In the genomic region with DNA sequence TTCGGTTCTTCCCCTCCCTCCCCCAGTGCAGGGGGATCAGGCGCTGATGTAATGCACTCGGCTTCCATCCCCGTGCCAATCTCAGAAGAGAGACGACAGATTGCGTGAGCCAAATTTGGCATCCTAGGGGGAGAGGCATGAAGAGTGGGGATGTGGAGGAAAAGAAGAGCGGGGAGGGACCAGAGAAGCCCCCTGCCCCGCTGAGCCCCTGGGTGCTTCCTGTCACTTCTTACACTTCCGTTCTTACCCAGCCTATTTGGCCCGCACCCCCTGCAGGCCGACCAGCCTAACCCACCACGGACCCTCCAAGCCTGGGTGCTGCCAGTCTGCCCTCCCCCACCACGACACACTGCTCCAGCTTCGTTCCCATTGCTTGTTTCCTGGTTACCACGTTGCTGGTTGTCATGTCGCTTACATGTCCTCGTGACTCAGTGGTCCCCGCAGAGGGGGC, we compare ENCODE assay signal across 16 mouse cellular contexts. TPM values are rescaled to one million over a fixed set of nuclear protein-coding genes. Genes with fewer than 3 reads are reported as not detected.
DNase-seq lines count a peak whose midpoint lies in the region; ATAC-seq and TF ChIP-seq lines count a peak whose summit lies in the region.
"Had no signal": no experiment of that assay in that cellular context is flagged by ENCODE, and none has a peak within 500 bp of the region (broad histone marks: within the 10 kb centered on the region; RNA-seq: fewer than 3 reads in every experiment).

No protein-coding gene starts in this region.

- no peak for DNase-seq in heart, adult 9 months (ENCODE audit: low spot score in 2 of 2)
- no peak for DNase-seq in embryonic facial prominence, embryonic 10.5 days (ENCODE audit: low spot score)
- DNase-seq in layer of hippocampus, adult 2 months (ENCODE audit: low spot score in 2 of 2) = peak; percentile 75 to 81
- peak; percentile 80 for DNase-seq in right cerebral cortex, adult 18-20 months
- DNase-seq in kidney, adult 9 months = no peak
- DNase-seq: cerebellum, adult 11 months; heart, adult 2 months; kidney, postnatal 14 days had no signal

- H3K27ac ChIP-seq in heart, embryonic 16.5 days (ENCODE audit: low read length) = no peak overlapping the region
- H3K27ac ChIP-seq in embryonic facial prominence, embryonic 10.5 days (replicated peaks) = no peak overlapping the region
- H3K27ac ChIP-seq in layer of hippocampus, adult 2 months = peak overlapping the region; percentile 94
- H3K27ac ChIP-seq: heart, adult 2 months; midbrain, embryonic 13.5 days; neural tube, embryonic 13.5 days had no signal

- no peak overlapping the region for H3K9ac ChIP-seq in heart, embryonic 16.5 days (ENCODE audit: low read length)
- H3K9ac ChIP-seq: midbrain, embryonic 13.5 days; neural tube, embryonic 13.5 days had no signal

- WGBS in heart, embryonic 16.5 days = 22% methylated on average over 18 of the region's 18 CpGs
- whole genome bisulfite sequencing in embryonic facial prominence, embryonic 10.5 days = 21% methylated on average over 18 of the region's 18 CpGs

- H3K4me1 ChIP-seq in heart, embryonic 16.5 days (ENCODE audit: control insufficient read depth, insufficient read depth, low read length) = peaks cover 20% of the 10 kb centered on the region
- H3K4me1 ChIP-seq in embryonic facial prominence, embryonic 10.5 days = peaks cover 33% of the 10 kb centered on the region

- H3K9me3 ChIP-seq in heart, embryonic 16.5 days (replicated peaks; ENCODE audit: control insufficient read depth, low read length) = no peaks in the 10 kb centered on the region
- no peaks in the 10 kb centered on the region for H3K9me3 ChIP-seq in embryonic facial prominence, embryonic 10.5 days
- H3K9me3 ChIP-seq: midbrain, embryonic 13.5 days; neural tube, embryonic 13.5 days had no signal

- H3K36me3 ChIP-seq in heart, embryonic 16.5 days (ENCODE audit: control insufficient read depth, insufficient read depth) = no peaks in the 10 kb centered on the region
- no peaks in the 10 kb centered on the region for H3K36me3 ChIP-seq in embryonic facial prominence, embryonic 10.5 days (replicated peaks)
- H3K36me3 ChIP-seq: midbrain, embryonic 13.5 days; neural tube, embryonic 13.5 days had no signal

- H3K4me3 ChIP-seq in heart, embryonic 16.5 days (ENCODE audit: low read length) = no peak overlapping the region
- 0 out of 2 replicates have a peak overlapping the region, but pooled peaks have one; percentile 3 for H3K4me3 ChIP-seq in embryonic facial prominence, embryonic 10.5 days
- H3K4me3 ChIP-seq in layer of hippocampus, adult 2 months = peak overlapping the region; percentile 68
- H3K4me3 ChIP-seq: heart, adult 2 months; midbrain, embryonic 13.5 days; neural tube, embryonic 13.5 days had no signal

- ATAC-seq in heart, embryonic 16.5 days (replicated peaks; ENCODE audit: extremely low read depth, insufficient read depth, low FRiP score) = 0 out of 2 replicates have a peak, but pooled peaks have one; percentile 26
- no peak for ATAC-seq in monocyte, adult 5-6 weeks (replicated peaks; ENCODE audit: insufficient number of reproducible peaks, low FRiP score, low TSS enrichment, poor library complexity, severe bottlenecking)
- ATAC-seq: inflammation-experienced regulatory T-cells, adult 6 months; midbrain, embryonic 13.5 days had no signal

- peaks cover 30% of the 10 kb centered on the region for H3K27me3 ChIP-seq in heart, embryonic 16.5 days (ENCODE audit: control insufficient read depth, insufficient read depth, low read length)
- H3K27me3 ChIP-seq in embryonic facial prominence, embryonic 10.5 days (replicated peaks; ENCODE audit: low read depth, poor library complexity, severe bottlenecking) = peaks cover 100% of the 10 kb centered on the region

- H3K4me2 ChIP-seq in heart, embryonic 16.5 days (ENCODE audit: low read depth, low read length) = peak overlapping the region; percentile 34; the same call in 1 of the 2 replicates
- H3K4me2 ChIP-seq: midbrain, embryonic 13.5 days; neural tube, embryonic 13.5 days had no signal

- TF ChIP-seq CTCF in layer of hippocampus, adult 2 months (conservative IDR thresholded peaks at IDR 0.05) = no peak

RNA-seq across cellular contexts. Expression of a gene that starts 2.1 kb away (rescaled TPM):
- polyA plus RNA-seq in heart, embryonic 16.5 days (2015; fragmentation: Nextera tagmentation; extraction: Ambion mirVana) = 0.22 and 0.44 TPM in 2 replicates
- polyA plus RNA-seq in embryonic facial prominence, embryonic 10.5 days (2016; fragmentation: Nextera tagmentation; extraction: Ambion mirVana) = not detected in 2 replicates
- total RNA-seq in layer of hippocampus, adult 2 months (2021) = 10 to 100 TPM; 85.5 to 88.6 TPM
- not detected in 3 replicates for total RNA-seq in monocyte, adult 5-6 weeks (2017)
- total RNA-seq: liver, adult 2 months had no signal
- polyA plus RNA-seq: inflammation-experienced regulatory T-cells, adult 6 months; liver, adult 2 months; lung, embryonic 16.5 days; midbrain, embryonic 13.5 days; neural tube, embryonic 13.5 days; small intestine, adult 2 months had no signal

RNA-seq across cellular contexts. Expression of a gene that starts 13.3 kb away (rescaled TPM):
- 69.2 and 69.8 TPM in 2 replicates for polyA plus RNA-seq in heart, embryonic 16.5 days (2015; fragmentation: Nextera tagmentation; extraction: Ambion mirVana)
- 7.1 and 8.8 TPM in 2 replicates for polyA plus RNA-seq in embryonic facial prominence, embryonic 10.5 days (2016; fragmentation: Nextera tagmentation; extraction: Ambion mirVana)
- total RNA-seq in layer of hippocampus, adult 2 months (2021) = under 1 TPM in 1 of 2 experiments, not detected in 1; 0.51 TPM
- total RNA-seq in monocyte, adult 5-6 weeks (2017) = not detected in 3 replicates

RNA-seq across cellular contexts. Expression of a gene that starts 43.6 kb away (rescaled TPM):
- polyA plus RNA-seq in heart, embryonic 16.5 days (2015; fragmentation: Nextera tagmentation; extraction: Ambion mirVana) = 30.8 and 30.9 TPM in 2 replicates
- 43.7 and 44.9 TPM in 2 replicates for polyA plus RNA-seq in embryonic facial prominence, embryonic 10.5 days (2016; fragmentation: Nextera tagmentation; extraction: Ambion mirVana)
- total RNA-seq in layer of hippocampus, adult 2 months (2021) = 100 to 1,000 TPM; 322 to 329 TPM
- 261 to 381 TPM (median 262 TPM) in 3 replicates for total RNA-seq in monocyte, adult 5-6 weeks (2017)

RNA-seq across cellular contexts. Expression of a gene that starts 47.5 kb away (rescaled TPM):
- 54.0 and 70.2 TPM in 2 replicates for polyA plus RNA-seq in heart, embryonic 16.5 days (2015; fragmentation: Nextera tagmentation; extraction: Ambion mirVana)
- polyA plus RNA-seq in embryonic facial prominence, embryonic 10.5 days (2016; fragmentation: Nextera tagmentation; extraction: Ambion mirVana) = 143 and 156 TPM in 2 replicates
- total RNA-seq in layer of hippocampus, adult 2 months (2021) = 100 to 1,000 TPM; 104 to 108 TPM
- 40.4 to 66.9 TPM (median 49.9 TPM) in 3 replicates for total RNA-seq in monocyte, adult 5-6 weeks (2017)

Comparison
In these comparisons a context has a peak if more than half of its experiments do, and no peak if none do; other contexts are left out.
1. DNase-seq: peak in layer of hippocampus, adult 2 months (2 of 2) and right cerebral cortex, adult 18-20 months (single experiment); none in heart, adult 9 months (0 of 2), embryonic facial prominence, embryonic 10.5 days (single experiment) and kidney, adult 9 months (single experiment).
2. RNA of a gene that starts 2.1 kb away (total RNA-seq): 85.5 to 88.6 TPM in layer of hippocampus, adult 2 months; not detected in monocyte, adult 5-6 weeks; every median in the first group is over 10 times any median in the second.